Mouse (Mus musculus): Measurements from ENCODE around the gene Copz1.
A peak's percentile ranks its signal among the peaks of the same experiment; 100 is the strongest.

GRCm38 (mm10) chr15:103342415-103342814 lies 69.9 kb downstream of the Copz1 start:
- TF ChIP-seq CTCF (IDR thresholded peaks at IDR 0.05) (peak; percentile 86), EP300 (IDR thresholded peaks at IDR 0.05) (no peak)

Data from lung, postnatal 0 days (tissue).